Mouse (Mus musculus) gastrocnemius, postnatal 14 days (tissue): ENCODE results near the gene Ptbp1. TPM values are rescaled to one million over a fixed set of nuclear protein-coding genes. Genes with fewer than 3 reads are reported as not detected.
A peak's percentile ranks its signal among the peaks of the same experiment; 100 is the strongest.

Experiments
- DNase-seq: peaks from one replicate; pipeline ENCODE4 v3.0.0; 2021; ENCODE audit warnings: mixed read lengths
- intact Hi-C: fragments of 180-260 bp; cut with DNase I; formaldehyde crosslinking; loops from one replicate; pipeline ENCODE4 v1.15.1; 2025; ENCODE audit warnings: low total_unique reads
- long read RNA-seq, 2 experiments: library from polyadenylated mRNA; stranded (forward); transcript quantifications; one replicate each; pipeline ENCODE4 v2.0.0; 2021
- total RNA-seq, 2 experiments: library from RNA; stranded (reverse); gene quantifications; 2 replicates each; pipeline ENCODE4 v1.2.3; 2021

The Ptbp1 gene
- 10 to 100 TPM; 40.3 to 48.1 TPM for total RNA-seq
- long read RNA-seq, experiment 1, transcript Ptbp1-206 (13 exons, 3,169 nt): major isoform, 9 of 16 reads
- long read RNA-seq, experiment 1, partial matches to known transcripts: 3 of 16 reads
- long read RNA-seq, experiment 1, other reads (novel, unspliced or antisense): 2 of 16 reads
- long read RNA-seq, experiment 2, partial matches to known transcripts: 0 of 8 reads
- long read RNA-seq, experiment 2, other reads (novel, unspliced or antisense): 3 of 8 reads

GRCm38 (mm10) chr10:79853860-79854795, at the start of gene Ptbp1:
Gene Ptbp1 (plus strand): TSS chr10:79854427.
- intact Hi-C loops: no loop called here

GRCm38 (mm10) chr10:79805636-79806035, 48.6 kb upstream of the Ptbp1 start:
- no peak for DNase-seq
- intact Hi-C loops: no loop called here

More at GRCm38 (mm10) chr10:79853860-79854795, at the start of gene Ptbp1:
- DNase-seq: peak; percentile 100

- DNase-seq: no peak
These were observed 47.9 kb upstream of the Ptbp1 start for GRCm38 (mm10) chr10:79806331-79806730.

GRCm38 (mm10) chr10:79806972-79807371, 47.3 kb upstream of the Ptbp1 start:
- intact Hi-C loops: no loop called here
- DNase-seq: no peak

More at GRCm38 (mm10) chr10:79806331-79806730, 47.9 kb upstream of the Ptbp1 start:
- intact Hi-C loops: no loop called here

- intact Hi-C loops: no loop called here
- no peak for DNase-seq
These were observed 46.4 kb upstream of the Ptbp1 start for GRCm38 (mm10) chr10:79807826-79808225.

GRCm38 (mm10) chr10:79808728-79809127, 45.5 kb upstream of the Ptbp1 start:
- no peak for DNase-seq
- intact Hi-C loops: no loop called here

- intact Hi-C loops: no loop called here
- DNase-seq: peak; percentile 72
These were observed 42.2 kb upstream of the Ptbp1 start for GRCm38 (mm10) chr10:79811736-79812637.

GRCm38 (mm10) chr10:79814271-79814842, 39.9 kb upstream of the Ptbp1 start:
- DNase-seq: no peak
- intact Hi-C loops: no loop called here

- DNase-seq: no peak
- intact Hi-C loops: no loop called here
These were observed 38.3 kb upstream of the Ptbp1 start for GRCm38 (mm10) chr10:79815671-79816494.

GRCm38 (mm10) chr10:79817111-79817510, 37.1 kb upstream of the Ptbp1 start:
- DNase-seq: no peak
- intact Hi-C loops: no loop called here

- intact Hi-C loops: no loop called here
These were observed 36.0 kb upstream of the Ptbp1 start for GRCm38 (mm10) chr10:79818225-79818624.

GRCm38 (mm10) chr10:79819606-79820005, 34.6 kb upstream of the Ptbp1 start:
- intact Hi-C loops: no loop called here

More at GRCm38 (mm10) chr10:79818225-79818624, 36.0 kb upstream of the Ptbp1 start:
- no peak for DNase-seq

GRCm38 (mm10) chr10:79820277-79820676, 34.0 kb upstream of the Ptbp1 start:
- DNase-seq: no peak
- intact Hi-C loops: no loop called here

More at GRCm38 (mm10) chr10:79819606-79820005, 34.6 kb upstream of the Ptbp1 start:
- DNase-seq: no peak

GRCm38 (mm10) chr10:79820782-79821181, 33.4 kb upstream of the Ptbp1 start, which contains the start of gene Misp:
Gene Misp (plus strand): TSS chr10:79820989.
- intact Hi-C loops: no loop called here
- no peak for DNase-seq

GRCm38 (mm10) chr10:79821731-79822130, 32.5 kb upstream of the Ptbp1 start:
- no peak for DNase-seq
- intact Hi-C loops: no loop called here

- intact Hi-C loops: no loop called here
These were observed 31.9 kb upstream of the Ptbp1 start for GRCm38 (mm10) chr10:79822372-79822771.

GRCm38 (mm10) chr10:79823011-79823410, 31.2 kb upstream of the Ptbp1 start:
- no peak for DNase-seq
- intact Hi-C loops: no loop called here

More at GRCm38 (mm10) chr10:79822372-79822771, 31.9 kb upstream of the Ptbp1 start:
- no peak for DNase-seq

- no peak for DNase-seq
- intact Hi-C loops: no loop called here
These were observed 29.8 kb upstream of the Ptbp1 start for GRCm38 (mm10) chr10:79824413-79824812.
